Mouse (Mus musculus): Measurements from ENCODE around the gene Ctcf.

GRCm38 (mm10) chr8:105690978-105691377, 54.6 kb downstream of the Ctcf start:
- no peak for TF ChIP-seq CTCF (IDR thresholded peaks at IDR 0.05; ENCODE audit: low read depth, low read length)
- TF ChIP-seq POLR2A (IDR thresholded peaks at IDR 0.05; ENCODE audit: insufficient read depth, low read length): no peak
